Mouse (Mus musculus): ENCODE measurements around the gene Gipc3. TPM values are rescaled to one million over a fixed set of nuclear protein-coding genes. Genes with fewer than 3 reads are reported as not detected.

Gipc3 gene
- polyA plus RNA-seq, 1 experiment from 2014 or later: 0.04 TPM

- 17% methylated on average over 6 of the region's 6 CpGs for WGBS
- Histone ChIP-seq H3K27ac (ENCODE audit: low read depth, low read length) (no peak overlapping the region; the same call in 1 of the 2 replicates), H3K9ac (ENCODE audit: low read depth, low read length) (0 out of 2 replicates have a peak overlapping the region, but pooled peaks have one; percentile 91)
These were observed 33.7 kb upstream of the Gipc3 start for GRCm38 (mm10) chr10:81376561-81377361.

GRCm38 (mm10) chr10:81375322-81375721 lies 32.3 kb upstream of the Gipc3 start:
- Histone ChIP-seq H3K4me2 (replicated peaks; ENCODE audit: low read depth) (no peak overlapping the region), H3K27ac (ENCODE audit: low read depth, low read length) (no peak overlapping the region), H3K4me1 (replicated peaks; ENCODE audit: control insufficient read depth, insufficient read depth, low read length) (peaks cover 11% of the 10 kb centered on the region), H3K9ac (ENCODE audit: low read depth, low read length) (no peak overlapping the region), H3K36me3 (ENCODE audit: control insufficient read depth, insufficient read depth) (peaks cover 46% of the 10 kb centered on the region), H3K4me3 (ENCODE audit: low read depth, low read length) (no peak overlapping the region), H3K9me3 (ENCODE audit: control insufficient read depth) (no peaks in the 10 kb centered on the region), H3K27me3 (replicated peaks; ENCODE audit: control insufficient read depth, insufficient read depth, low read length) (no peaks in the 10 kb centered on the region)
- 90% methylated on average over 10 of the region's 10 CpGs for WGBS
- no peak for ATAC-seq
- no peak for TF ChIP-seq CTCF (IDR thresholded peaks at IDR 0.05; ENCODE audit: low read depth)

More at GRCm38 (mm10) chr10:81376561-81377361, 33.7 kb upstream of the Gipc3 start:
- TF ChIP-seq CTCF (IDR thresholded peaks at IDR 0.05; ENCODE audit: low read depth): peak; percentile 31; the same call in 1 of the 2 replicates
- Histone ChIP-seq H3K4me3 (ENCODE audit: low read depth, low read length) (peak overlapping the region; percentile 86), H3K9me3 (ENCODE audit: control insufficient read depth) (no peaks in the 10 kb centered on the region), H3K4me1 (replicated peaks; ENCODE audit: control insufficient read depth, insufficient read depth, low read length) (peaks cover 11% of the 10 kb centered on the region), H3K27me3 (replicated peaks; ENCODE audit: control insufficient read depth, insufficient read depth, low read length) (no peaks in the 10 kb centered on the region), H3K36me3 (ENCODE audit: control insufficient read depth, insufficient read depth) (peaks cover 31% of the 10 kb centered on the region), H3K4me2 (replicated peaks; ENCODE audit: low read depth) (peak overlapping the region; percentile 93)
- no peak for ATAC-seq

- Histone ChIP-seq H3K9me3 (ENCODE audit: control insufficient read depth) (no peaks in the 10 kb centered on the region), H3K4me2 (replicated peaks; ENCODE audit: low read depth) (no peak overlapping the region), H3K4me1 (replicated peaks; ENCODE audit: control insufficient read depth, insufficient read depth, low read length) (peaks cover 32% of the 10 kb centered on the region), H3K27me3 (replicated peaks; ENCODE audit: control insufficient read depth, insufficient read depth, low read length) (no peaks in the 10 kb centered on the region), H3K9ac (ENCODE audit: low read depth, low read length) (no peak overlapping the region), H3K36me3 (ENCODE audit: control insufficient read depth, insufficient read depth) (peaks cover 67% of the 10 kb centered on the region), H3K4me3 (ENCODE audit: low read depth, low read length) (no peak overlapping the region), H3K27ac (ENCODE audit: low read depth, low read length) (no peak overlapping the region)
- TF ChIP-seq CTCF (IDR thresholded peaks at IDR 0.05; ENCODE audit: low read depth): no peak
- no peak for ATAC-seq
- 89% methylated on average over 6 of the region's 6 CpGs for WGBS
These were observed 24.1 kb upstream of the Gipc3 start for GRCm38 (mm10) chr10:81367207-81367495.

- Histone ChIP-seq H3K9ac (ENCODE audit: low read depth, low read length) (no peak overlapping the region), H3K9me3 (ENCODE audit: control insufficient read depth) (no peaks in the 10 kb centered on the region), H3K36me3 (ENCODE audit: control insufficient read depth, insufficient read depth) (peaks cover 70% of the 10 kb centered on the region), H3K27me3 (replicated peaks; ENCODE audit: control insufficient read depth, insufficient read depth, low read length) (no peaks in the 10 kb centered on the region), H3K4me2 (replicated peaks; ENCODE audit: low read depth) (no peak overlapping the region), H3K4me1 (replicated peaks; ENCODE audit: control insufficient read depth, insufficient read depth, low read length) (peaks cover 34% of the 10 kb centered on the region), H3K27ac (ENCODE audit: low read depth, low read length) (peak overlapping the region; percentile 47; the same call in 1 of the 2 replicates), H3K4me3 (ENCODE audit: low read depth, low read length) (no peak overlapping the region)
- ATAC-seq: peak; percentile 9
- WGBS: 55% methylated on average over 6 of the region's 6 CpGs
- TF ChIP-seq CTCF (IDR thresholded peaks at IDR 0.05; ENCODE audit: low read depth): no peak
These were observed 23.6 kb upstream of the Gipc3 start for GRCm38 (mm10) chr10:81366477-81367206.

- no peaks in the 10 kb centered on the region for H3K9me3 ChIP-seq (ENCODE audit: control insufficient read depth)
- H3K4me1 ChIP-seq (replicated peaks; ENCODE audit: control insufficient read depth, insufficient read depth, low read length): peaks cover 34% of the 10 kb centered on the region
- ATAC-seq: peak; percentile 12; the same call in 1 of the 2 replicates
- H3K36me3 ChIP-seq (ENCODE audit: control insufficient read depth, insufficient read depth): peaks cover 66% of the 10 kb centered on the region
- H3K9ac ChIP-seq (ENCODE audit: low read depth, low read length): no peak within 1 kb of the TSS
- H3K27me3 ChIP-seq (replicated peaks; ENCODE audit: control insufficient read depth, insufficient read depth, low read length): no peaks in the 10 kb centered on the region
- TF ChIP-seq CTCF (IDR thresholded peaks at IDR 0.05; ENCODE audit: low read depth): no peak
- H3K4me3 ChIP-seq (ENCODE audit: low read depth, low read length): peak within 1 kb of the TSS; percentile 16; the same call in 1 of the 2 replicates
- peak within 1 kb of the TSS; percentile 47 for H3K27ac ChIP-seq (ENCODE audit: low read depth, low read length)
- H3K4me2 ChIP-seq (replicated peaks; ENCODE audit: low read depth): peak within 1 kb of the TSS; percentile 57
- WGBS: 31% methylated on average over 12 of the region's 12 CpGs
These were observed 22.8 kb upstream of the Gipc3 start, which contains the start of gene 4930404N11Rik for GRCm38 (mm10) chr10:81365672-81366476. 4930404N11Rik (minus strand) TSS chr10:81365816.

Data from intestine, postnatal 0 days (tissue).